Mouse (Mus musculus): Measurements from ENCODE around the gene Naa15. TPM values are rescaled to one million over a fixed set of nuclear protein-coding genes. Genes with fewer than 3 reads are reported as not detected.
"Not testable (repeated sequence)": the region's sequence is repeated elsewhere in the genome, so short reads cannot be mapped to it uniquely, and the experiment has no call there.

Gene Naa15
- total and polyA plus RNA-seq, 3 experiments = 27.6 to 95.3 (median 59.0) TPM

DNA sequence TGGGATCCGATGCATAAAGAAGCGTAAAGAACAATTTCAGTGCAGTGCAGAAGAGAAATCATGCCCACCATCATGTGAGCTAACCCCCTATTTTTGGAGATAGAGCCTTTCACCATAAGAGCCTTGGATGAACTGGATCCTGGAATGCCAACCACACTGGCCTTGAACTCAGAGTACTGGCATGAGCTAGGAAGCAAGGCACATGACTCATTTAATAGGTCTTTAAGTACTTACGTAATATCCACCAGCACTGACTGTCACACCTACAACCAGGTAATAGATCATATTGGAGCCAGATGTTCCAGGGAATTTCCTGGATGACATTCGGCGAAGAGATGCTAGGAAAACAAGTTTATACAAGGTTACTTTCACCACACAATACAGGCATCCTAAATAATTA, 23.4 kb upstream of the Naa15 start:
- no peaks in the 10 kb centered on the region for H3K27me3 ChIP-seq (replicated peaks)
- H3K4me3 ChIP-seq (replicated peaks in 1 of 3; ENCODE audit: low read depth in 2 of 3, low read length in 2 of 3, poor library complexity in 1 of 3) = no peak overlapping the region
- no peak for TF ChIP-seq HCFC1 (IDR thresholded peaks at IDR 0.05; ENCODE audit: low read depth, low read length)
- no peak for TF ChIP-seq EP300 (IDR thresholded peaks at IDR 0.05; ENCODE audit: low read length)
- no peak for TF ChIP-seq MAZ (IDR thresholded peaks at IDR 0.05; ENCODE audit: low read depth, low read length)
- TF ChIP-seq RAD21 (IDR thresholded peaks at IDR 0.05; ENCODE audit: low read depth, low read length) = no peak
- TF ChIP-seq SIN3A (IDR thresholded peaks at IDR 0.05; ENCODE audit: low read length) = no peak
- no peak for TF ChIP-seq JUN (IDR thresholded peaks at IDR 0.05; ENCODE audit: insufficient read depth, low read depth, low read length)
- no peak for TF ChIP-seq JUND (conservative IDR thresholded peaks at IDR 0.05; ENCODE audit: low read depth, low read length)
- TF ChIP-seq MYC (IDR thresholded peaks at IDR 0.05; ENCODE audit: low read depth, low read length) = no peak
- no peak for TF ChIP-seq MAFK (IDR thresholded peaks at IDR 0.05; ENCODE audit: insufficient replicate concordance, low read length)
- no peak for TF ChIP-seq TBP (conservative IDR thresholded peaks at IDR 0.05; ENCODE audit: low read depth, low read length)
- no peak for TF ChIP-seq TCF12 (IDR thresholded peaks at IDR 0.05; ENCODE audit: low read depth, low read length)
- TF ChIP-seq ZNF384 (IDR thresholded peaks at IDR 0.05; ENCODE audit: low read depth, low read length) = no peak
- TF ChIP-seq SMC3 (IDR thresholded peaks at IDR 0.05; ENCODE audit: low read depth, low read length) = no peak
- TF ChIP-seq USF2 (conservative IDR thresholded peaks at IDR 0.05; ENCODE audit: low read depth, low read length) = no peak
- TF ChIP-seq MAX (IDR thresholded peaks at IDR 0.05; ENCODE audit: low read length) = no peak
- TF ChIP-seq ETS1 (conservative IDR thresholded peaks at IDR 0.05; ENCODE audit: low read depth, low read length) = no peak
- no peak for TF ChIP-seq IRF4 (IDR thresholded peaks at IDR 0.05; ENCODE audit: low read depth, low read length)
- no peak for TF ChIP-seq KAT2A (IDR thresholded peaks at IDR 0.05; ENCODE audit: insufficient replicate concordance, low read length)
- DNase-seq (ENCODE audit: extremely low read depth) = no peak
- H3K4me2 ChIP-seq (ENCODE audit: insufficient read depth, low read depth, poor library complexity, severe bottlenecking) = no peak overlapping the region
- peaks cover 6 to 7% of the 10 kb centered on the region in 2 experiments; a peak in 2 of 4 replicates for H3K4me1 ChIP-seq (ENCODE audit: control insufficient read depth in 1 of 2, insufficient read depth in 2 of 2)
- H3K27ac ChIP-seq (ENCODE audit: insufficient read depth, low read depth) = no peak overlapping the region
- no peak overlapping the region for H3K9ac ChIP-seq (ENCODE audit: insufficient read depth, low read depth)
- H3K36me3 ChIP-seq (replicated peaks in 1 of 2; ENCODE audit: control insufficient read depth in 1 of 2, insufficient read depth in 1 of 2, low read length in 1 of 2) = no peaks in the 10 kb centered on the region
- dilution Hi-C loops (cut with MboI; ENCODE audit: extremely low pct_ligation_motif_present, extremely low pct_unique_long_range_greater_than_20kb, low sequenced_read_pairs) = no loop called here
- in situ Hi-C loops (cut with MboI; ENCODE audit: low pct_ligation_motif_present, low pct_unique_long_range_greater_than_20kb, low sequenced_read_pairs) = no loop called here
- H3K79me2 ChIP-seq (replicated peaks; ENCODE audit: control insufficient read depth, extremely low read depth, insufficient read depth, poor library complexity, severe bottlenecking) = no peaks in the 10 kb centered on the region
- no peaks in the 10 kb centered on the region for H3K9me3 ChIP-seq (replicated peaks; ENCODE audit: low read length)

DNA sequence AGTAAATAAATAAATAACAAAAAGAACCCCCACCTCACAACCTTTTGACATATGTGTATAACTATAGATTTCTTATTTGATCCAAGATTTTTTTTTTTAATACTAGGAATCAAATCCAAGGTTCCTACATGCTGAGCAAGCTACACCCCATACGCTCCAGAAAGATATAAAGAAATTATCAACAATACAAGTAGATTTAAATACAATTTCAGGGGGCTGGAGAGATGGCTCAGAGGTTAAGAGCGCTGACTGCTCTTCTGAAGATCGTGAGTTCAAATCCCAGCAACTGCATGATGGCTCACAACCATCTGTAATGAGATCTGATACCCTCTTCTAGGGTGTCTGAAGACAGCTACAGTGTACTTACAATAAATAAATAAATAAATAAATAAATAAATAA, 21.9 kb upstream of the Naa15 start:
- H3K9ac ChIP-seq (ENCODE audit: insufficient read depth, low read depth); H3K27me3 ChIP-seq (replicated peaks); H3K4me2 ChIP-seq (ENCODE audit: insufficient read depth, low read depth, poor library complexity, severe bottlenecking); H3K4me1 ChIP-seq (ENCODE audit: control insufficient read depth in 1 of 2, insufficient read depth in 2 of 2); in situ Hi-C loops (cut with MboI; ENCODE audit: low pct_ligation_motif_present, low pct_unique_long_range_greater_than_20kb, low sequenced_read_pairs); dilution Hi-C loops (cut with MboI; ENCODE audit: extremely low pct_ligation_motif_present, extremely low pct_unique_long_range_greater_than_20kb, low sequenced_read_pairs); H3K27ac ChIP-seq (ENCODE audit: insufficient read depth, low read depth); H3K9me3 ChIP-seq (replicated peaks; ENCODE audit: low read length); H3K4me3 ChIP-seq (replicated peaks in 1 of 3; ENCODE audit: low read depth in 2 of 3, low read length in 2 of 3, poor library complexity in 1 of 3); H3K79me2 ChIP-seq (replicated peaks; ENCODE audit: control insufficient read depth, extremely low read depth, insufficient read depth, poor library complexity, severe bottlenecking); H3K36me3 ChIP-seq (replicated peaks in 1 of 2; ENCODE audit: control insufficient read depth in 1 of 2, insufficient read depth in 1 of 2, low read length in 1 of 2); DNase-seq (ENCODE audit: extremely low read depth): not testable (repeated sequence)

All from CH12.LX (cell line).